Mouse (Mus musculus): Measurements from ENCODE around the gene Josd2. TPM values are rescaled to one million over a fixed set of nuclear protein-coding genes. Genes with fewer than 3 reads are reported as not detected.
A peak's percentile ranks its signal among the peaks of the same experiment; 100 is the strongest.

Josd2 gene
- total RNA-seq (2021), result 10 to 100 TPM; 71.8 to 81.4 TPM

DNA sequence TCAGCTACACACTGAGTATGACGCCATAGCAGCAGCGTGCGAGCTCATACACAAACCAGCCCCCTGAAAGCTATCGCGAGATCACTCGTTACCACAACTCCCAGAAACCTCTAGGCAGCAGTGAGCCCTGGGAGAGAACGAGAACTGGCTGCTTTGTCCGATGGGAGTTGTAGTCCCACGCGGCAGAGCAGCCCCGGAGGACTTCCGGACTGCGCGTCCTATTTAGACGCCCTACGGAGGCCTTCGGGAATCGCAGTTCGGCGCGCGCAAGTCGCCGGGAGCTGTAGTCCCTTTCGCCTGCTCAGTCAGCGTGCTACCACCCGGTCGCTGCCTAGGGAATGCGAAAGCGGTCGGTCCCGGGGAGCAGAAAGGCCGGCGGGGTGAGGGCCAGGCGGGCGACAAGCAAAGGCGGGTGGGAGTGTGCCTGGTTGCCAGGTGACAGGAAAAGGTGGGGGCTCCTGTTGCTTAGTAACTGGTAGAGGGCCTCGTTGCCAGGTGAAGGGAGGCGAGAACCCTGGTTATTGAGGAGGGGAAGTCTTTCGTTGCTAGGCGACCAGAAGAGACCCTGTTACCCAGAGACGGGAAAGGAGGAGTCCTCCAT is at the start of gene Josd2:
Gene Josd2 (plus strand): TSS at position 170 of the 601 bp plus-strand sequence.
- peak; percentile 93 for DNase-seq

DNA sequence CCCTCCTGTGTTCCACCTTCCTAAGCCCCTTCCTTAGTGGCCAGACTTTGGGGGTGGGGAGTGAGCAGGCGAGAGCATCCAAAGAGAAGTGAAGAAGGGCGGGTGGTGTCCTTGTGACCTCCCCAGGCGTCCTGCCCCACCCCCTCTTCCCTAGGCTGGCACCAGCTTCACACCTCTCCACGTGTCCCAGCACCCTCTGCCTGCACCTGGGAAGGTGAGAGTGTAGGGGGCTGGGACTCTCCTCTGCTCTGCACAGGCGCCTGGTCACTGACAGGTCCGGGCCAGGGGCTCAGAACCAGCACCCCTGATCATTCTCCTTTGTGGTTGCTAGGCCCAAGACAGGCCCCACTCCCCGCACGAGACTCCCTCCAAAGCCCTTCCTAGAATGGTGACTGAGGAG is 40.1 kb upstream of the Josd2 start:
- DNase-seq, result no peak

DNA sequence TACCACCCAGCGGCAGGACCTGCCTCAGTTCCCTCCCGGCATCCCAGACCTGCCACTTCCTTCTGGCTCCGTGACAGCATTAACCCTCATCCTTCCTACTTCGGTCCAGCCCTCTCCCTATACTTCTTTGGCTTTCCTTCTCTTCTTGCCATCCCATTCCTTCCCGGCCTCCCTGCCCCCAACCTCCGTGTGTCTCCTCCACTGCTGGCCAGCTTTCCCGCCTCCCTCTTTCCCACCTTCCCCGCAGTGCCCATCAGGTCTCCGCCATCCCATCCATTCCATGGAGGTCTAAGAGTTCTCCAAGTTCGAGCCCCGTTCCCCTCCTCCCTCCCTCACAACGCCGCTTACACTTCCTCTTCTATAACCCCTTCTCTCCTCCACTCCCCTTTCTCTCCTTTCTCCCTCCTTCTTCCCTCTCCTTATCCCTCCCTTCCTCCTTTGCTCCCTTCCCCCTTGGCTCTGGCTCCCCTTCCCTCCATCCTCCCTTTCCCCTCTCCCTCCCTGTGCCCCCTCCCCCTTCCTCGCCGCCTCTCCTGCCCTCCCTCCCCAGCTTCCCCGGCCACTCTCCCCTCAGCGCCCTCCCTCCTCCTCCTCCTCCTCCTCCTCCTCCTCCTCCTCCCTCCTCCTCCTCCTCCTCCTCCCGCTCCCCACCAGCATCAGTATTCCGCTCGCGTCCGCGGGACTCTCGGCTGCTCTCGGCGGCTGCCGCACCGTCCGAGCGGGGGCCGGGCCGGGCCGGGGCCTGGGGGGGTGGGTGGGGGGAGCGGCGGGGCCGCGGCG is 39.4 kb upstream of the Josd2 start:
- DNase-seq, result no peak

DNA sequence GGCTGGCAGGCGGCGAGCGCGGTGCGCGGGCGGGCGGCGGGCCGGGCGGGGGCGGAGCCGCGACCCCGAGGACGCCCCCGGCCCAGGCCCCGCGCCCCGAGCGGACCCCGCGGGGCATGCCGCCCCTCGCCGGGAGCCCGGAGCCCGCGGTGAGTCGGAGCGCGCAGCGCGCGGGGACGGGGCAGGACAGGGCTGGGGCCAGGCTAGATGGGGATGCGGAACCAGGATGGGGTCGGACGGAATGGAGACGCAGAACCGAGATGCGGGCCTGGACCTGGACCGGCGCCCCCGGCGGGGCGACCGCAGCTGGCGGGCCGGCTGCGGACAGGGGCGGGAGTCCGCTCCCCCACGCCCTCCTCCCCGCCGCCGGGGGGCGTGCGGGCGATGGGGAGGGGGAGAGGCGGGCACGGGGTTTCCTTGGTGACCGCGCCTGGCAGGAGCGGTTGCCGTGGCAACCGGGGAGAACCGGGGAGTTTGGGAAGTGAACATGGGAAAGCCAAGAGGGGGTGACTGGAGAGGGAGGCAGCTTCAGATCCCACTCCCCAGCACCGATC is 38.7 kb upstream of the Josd2 start, which contains the start of gene Lrrc4b:
Gene Lrrc4b (plus strand): TSS at position 51 of the 554 bp plus-strand sequence.
- no peak for DNase-seq

DNA sequence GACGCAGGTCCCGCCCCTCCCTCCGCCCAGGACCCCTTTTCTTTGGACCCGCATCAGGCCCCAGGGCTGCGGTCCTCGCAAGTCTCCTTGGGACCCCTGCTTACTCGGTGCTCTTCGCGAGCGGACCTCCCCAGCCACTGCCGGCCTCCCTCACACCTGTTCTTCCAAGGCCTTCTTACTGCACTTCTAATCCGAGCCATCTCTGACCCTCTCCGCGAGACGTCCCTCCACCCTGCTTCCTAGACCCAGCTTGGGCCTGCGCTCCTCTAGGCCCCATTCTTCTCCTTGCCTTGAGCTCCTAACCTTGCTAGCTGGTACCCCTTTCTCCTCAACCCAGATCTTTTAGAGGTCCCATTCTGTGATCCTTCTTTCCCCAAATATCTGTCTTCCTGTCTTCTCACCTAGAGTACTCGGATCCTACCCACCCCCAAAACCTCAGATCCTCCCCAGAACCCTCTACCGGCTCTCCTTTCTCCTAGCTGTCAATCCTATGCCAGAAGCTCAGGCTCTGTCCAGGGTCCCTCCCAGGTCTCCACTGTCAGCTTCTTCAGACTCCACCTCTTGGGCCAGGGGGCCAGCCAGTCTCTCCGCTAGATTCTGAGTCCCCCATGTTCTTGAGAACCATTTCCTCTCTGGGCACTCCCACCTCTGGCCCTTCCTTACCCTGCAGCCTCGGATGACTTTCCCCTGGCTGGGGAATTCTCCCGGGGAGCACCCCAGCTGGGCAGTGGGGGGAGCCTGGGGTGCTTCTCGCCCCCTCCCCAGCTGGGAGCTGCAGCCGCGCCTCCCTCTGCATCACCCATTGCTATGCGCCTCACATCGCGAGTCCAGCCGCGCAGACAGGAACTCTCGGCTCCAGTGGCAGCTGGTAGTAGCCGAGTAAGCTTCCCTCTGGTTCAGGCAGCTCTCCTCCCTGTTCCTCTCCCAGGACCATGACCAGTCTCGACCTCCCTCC is 38.0 kb upstream of the Josd2 start:
- DNase-seq, result no peak

DNA sequence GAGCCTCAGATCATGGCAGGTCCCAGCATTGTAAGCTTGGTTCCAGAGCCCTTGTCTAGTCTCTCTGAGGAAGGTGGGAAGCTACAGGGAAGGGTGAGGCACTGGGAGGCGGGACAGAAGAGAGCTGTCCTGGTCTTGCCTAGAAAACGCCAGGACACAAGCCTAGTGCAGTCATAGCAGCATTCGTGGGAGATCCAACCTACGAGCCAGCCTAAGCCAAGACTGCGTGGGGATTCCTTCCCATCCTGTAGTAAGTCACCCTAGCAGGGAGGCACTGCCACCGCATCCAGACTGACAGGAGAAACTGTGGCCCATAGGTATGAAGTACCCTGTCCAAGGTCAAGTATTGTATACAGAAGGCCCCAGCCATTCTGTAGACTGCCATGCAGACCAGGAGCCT is 35.2 kb upstream of the Josd2 start:
- no peak for DNase-seq

DNA sequence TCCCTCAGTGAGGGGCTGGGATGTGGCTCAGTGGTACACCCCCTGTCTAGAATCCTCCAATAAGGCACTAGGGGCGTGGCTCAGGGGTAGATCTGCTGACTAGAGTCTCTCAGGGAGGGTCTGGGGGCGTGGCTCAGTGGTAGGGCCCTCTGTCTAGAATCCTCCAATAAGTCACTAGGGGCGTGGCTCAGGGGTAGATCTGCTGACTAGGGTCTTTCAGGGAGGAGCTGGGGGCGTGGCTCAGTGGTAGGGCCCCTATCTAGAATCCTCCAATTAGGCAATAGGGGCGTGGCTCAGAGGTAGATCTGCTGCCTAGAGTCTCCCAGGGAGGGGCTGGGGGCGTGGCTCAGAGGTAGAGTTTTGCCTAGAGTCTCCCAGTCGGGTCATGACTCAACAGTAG is 34.4 kb upstream of the Josd2 start:
- DNase-seq, result no peak

DNA sequence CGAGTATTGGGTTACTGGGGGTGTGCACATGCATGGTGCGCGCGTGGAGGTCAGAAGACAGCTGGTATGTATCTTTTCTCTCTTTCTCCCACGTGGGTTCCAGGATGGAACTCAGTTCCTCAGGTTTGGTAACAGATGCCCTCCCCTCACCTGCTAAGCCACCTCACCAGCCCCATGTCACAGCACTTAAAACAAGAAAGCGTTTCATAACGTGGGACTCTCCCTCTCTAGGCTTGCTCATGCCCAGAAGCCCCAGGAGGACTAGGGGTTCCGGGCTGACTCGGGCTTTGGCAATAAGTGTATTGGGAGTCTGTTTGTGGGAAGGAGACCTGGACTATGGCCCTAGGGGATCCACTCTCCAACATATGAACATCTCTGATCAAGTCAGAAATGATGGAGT is 33.7 kb upstream of the Josd2 start:
- no peak for DNase-seq

DNA sequence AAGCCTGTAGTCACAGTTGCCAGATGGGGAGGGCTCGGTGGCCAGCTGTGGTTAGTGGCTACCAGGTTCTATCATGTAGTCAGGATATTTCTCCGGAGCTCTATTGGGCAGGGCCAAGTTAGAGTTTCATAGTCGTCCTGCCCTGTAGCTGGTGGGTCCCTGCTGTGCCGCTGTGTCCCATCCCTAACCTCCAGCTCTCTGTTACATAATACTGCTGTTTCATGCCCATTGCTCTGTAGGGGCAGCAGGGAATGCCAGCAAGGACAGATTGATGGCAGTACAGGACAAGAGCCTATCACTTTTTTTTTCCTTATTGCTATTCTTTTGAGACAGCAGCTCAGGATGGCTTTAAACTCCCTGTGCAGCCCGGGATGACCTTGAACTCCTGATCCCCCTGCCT is 32.0 kb upstream of the Josd2 start:
- no peak for DNase-seq

DNA sequence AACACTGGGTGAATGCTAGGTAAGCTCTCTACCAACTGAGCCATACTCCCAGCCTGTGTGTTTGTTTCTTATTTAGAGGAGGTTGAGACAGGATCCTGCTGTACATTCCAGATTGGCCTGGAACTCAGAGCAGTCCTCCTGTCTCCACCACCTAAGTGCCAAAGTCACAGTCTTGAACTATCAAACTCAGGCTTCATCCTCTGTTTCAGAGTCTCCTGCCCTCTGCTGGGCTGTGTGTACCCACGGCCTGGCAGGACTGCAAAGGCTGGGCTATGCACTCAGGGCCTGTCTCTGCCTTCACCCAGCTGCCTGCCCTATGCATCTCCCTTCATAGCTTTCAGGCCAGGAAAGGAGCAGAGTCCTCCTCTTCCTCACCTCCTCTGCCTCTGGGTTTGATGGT is 31.5 kb upstream of the Josd2 start:
- no peak for DNase-seq

DNA sequence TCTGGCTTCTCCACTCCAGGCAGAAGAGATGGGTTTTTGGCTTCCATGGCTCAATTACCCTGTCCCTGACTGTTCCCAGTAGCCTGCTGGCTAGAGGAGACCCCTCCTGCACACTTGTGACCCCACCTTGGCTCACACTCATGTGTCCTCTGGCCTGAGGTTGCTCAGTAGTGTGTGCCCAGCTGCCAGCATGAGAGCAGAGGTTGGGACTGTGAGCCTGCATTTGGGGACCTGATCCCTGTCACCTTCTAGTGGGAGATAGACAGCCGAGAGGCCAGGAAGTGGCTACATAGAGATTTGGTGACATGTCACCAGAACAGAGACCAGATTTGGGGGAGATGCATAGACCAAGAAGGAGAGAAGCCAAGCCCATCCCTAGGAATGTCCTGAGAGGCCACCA is 30.6 kb upstream of the Josd2 start:
- no peak for DNase-seq

DNA sequence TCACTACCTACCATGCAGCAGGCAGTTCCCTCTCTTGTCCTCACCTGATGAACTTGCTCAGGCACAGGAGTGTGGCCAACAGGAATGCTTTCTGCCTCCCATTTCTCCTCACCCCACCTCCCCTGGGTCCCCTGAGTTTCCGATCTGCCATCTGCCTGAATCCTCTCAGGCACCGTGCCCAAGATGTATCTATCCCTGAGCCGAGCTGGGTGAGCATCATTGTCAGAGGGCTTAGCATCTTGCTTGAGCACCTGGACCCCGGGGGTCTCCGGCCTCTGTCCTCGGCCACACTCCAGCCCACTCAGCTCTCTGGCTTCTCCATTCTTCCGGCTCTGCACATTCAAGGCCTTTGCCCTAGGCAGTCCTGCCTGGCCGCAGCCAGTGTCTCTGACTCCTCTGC is 29.8 kb upstream of the Josd2 start:
- no peak for DNase-seq

DNA sequence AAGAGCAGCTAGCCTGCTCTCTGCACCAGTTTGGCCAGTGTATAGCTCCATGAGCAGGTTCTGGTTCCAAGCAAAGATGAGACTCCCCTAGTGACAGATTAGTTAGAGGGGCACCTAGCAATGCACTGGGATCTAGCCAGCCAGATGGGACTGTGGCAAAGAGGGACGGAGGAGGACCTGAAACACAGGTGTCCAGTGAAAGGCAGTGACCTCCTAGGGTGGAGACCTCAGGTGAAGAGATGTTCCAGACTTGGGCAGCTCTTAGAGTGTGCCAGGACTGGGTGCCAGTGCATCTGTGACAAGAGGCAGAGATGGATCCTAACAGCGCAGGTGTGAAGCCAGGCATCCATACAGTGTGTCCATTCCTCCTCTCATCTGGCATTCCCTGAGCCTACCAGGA is 28.1 kb upstream of the Josd2 start:
- no peak for DNase-seq

DNA sequence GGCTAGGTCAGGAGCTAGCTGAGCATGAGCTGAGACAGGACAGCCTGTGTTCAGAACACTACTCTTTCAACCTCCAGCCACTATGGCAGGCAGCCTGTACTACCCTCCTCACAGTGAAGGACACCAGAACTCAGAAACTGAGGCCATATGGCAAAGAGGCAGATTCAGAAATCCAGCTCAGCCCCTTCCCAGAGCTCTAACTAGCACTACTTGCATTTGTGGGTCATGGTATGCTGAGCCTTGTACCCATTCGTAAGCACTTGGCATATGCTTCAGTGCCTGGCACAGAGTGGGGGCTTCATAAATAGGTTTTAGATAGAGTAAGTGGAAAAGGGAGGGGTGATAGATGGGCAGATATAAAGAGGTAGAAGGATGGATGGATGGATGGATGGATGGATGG is 27.3 kb upstream of the Josd2 start:
- no peak for DNase-seq

DNA sequence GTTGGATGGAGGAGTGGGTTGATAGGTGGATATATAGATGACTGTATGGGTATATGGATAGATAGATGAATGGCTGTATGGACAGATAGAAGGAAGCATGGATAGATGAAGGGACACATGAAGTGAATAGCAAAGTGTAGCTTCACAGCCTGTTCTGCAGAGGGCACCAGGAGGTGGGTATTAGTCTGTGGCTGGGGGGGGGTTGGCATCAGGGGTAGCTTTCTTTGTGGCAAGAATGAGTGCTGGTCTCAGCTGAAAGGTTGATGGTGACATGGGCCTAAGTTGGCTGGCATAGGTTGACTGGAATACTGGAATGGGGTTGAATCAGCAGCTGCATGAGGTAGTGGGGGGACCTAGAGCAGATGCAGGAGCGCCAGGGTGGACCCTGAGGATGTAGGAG is 26.6 kb upstream of the Josd2 start:
- no peak for DNase-seq

DNA sequence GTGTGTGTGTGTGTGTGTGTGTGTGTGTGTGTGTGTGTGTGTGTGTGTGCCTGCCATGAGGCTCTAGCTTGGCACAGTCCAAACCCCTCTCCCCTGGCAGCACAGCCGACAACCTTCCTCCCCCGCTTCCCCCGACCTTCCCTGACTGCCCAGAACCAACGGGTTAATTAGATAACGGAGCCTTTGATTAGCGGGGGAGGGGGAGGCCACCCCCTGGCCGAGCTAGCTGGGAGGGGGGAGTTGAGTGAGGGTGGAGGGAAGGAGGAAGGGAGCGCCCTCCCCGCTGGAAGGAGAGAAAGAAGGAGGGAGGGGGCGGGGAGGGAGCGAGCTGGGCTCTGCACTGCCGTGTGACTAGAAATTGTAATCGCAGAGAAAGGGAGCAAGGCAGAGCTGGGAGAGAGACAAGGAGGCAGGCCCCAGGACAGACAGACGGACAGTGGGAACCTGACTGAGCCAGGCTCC is 26.1 kb upstream of the Josd2 start:
- peak; percentile 35 for DNase-seq

DNA sequence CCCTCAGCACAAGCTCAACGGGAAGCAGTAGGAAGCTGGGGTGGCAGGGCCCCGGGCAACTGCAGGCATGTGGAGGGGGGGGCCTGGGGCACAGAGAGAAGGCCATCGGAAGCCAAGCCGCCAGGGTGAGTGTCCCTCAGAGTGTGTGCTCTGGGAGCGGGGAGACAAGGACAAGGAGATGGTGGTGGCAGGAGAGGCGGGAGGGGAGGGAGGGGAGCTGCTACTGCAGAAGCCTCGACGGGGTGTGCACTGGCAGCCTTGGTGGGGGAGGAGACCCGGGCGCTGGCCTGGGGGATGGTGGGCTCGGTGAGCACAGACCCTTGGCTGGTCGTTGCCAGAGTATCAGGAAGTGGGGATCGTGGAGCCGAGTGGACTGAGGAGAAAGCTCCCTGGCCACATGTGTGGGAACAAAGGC is 25.4 kb upstream of the Josd2 start:
- DNase-seq, result no peak

DNA sequence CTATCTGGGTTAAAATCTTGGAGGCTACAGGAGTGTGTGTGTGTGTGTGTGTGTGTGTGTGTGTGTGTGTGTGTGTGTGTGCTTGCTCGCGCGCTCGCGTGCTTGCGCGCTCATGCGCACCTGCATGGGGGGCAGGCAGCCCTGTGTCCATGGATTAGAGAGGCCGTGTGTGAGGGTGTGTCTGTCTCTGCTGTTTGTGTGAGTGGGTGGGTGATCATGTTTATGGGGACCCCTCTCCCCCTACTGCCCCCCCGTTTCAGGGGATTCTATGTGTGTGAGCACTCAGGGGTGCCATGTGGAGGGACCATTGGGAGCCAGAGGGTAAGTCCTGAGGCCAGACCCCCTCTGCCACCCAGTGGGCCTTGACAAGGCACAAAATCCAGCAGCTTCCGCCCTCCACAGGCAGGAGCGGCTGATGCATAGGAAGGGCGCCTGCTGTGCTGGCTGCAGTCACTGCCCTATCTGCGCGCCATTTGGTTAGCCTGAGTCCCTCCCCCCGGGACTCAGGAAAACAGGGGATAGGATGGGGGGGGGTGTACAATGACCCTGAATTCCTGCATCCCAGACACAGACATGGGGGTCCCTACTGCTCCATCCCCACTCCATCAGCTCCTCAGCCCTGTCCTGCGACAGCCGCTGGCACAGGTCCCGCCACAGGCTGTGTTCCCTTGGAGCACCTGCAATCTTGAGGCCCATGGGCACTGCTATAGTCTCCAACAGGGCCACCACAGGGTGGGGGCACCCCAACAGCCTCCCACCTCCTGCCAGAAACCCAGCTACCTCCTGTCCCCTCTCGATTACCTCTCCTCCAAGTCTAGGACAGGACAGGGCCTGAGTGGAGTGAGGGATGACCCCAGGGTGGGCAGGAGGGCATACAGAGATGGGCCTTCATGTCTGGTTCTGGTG is 24.3 kb upstream of the Josd2 start:
- DNase-seq, result peak; percentile 38

DNA sequence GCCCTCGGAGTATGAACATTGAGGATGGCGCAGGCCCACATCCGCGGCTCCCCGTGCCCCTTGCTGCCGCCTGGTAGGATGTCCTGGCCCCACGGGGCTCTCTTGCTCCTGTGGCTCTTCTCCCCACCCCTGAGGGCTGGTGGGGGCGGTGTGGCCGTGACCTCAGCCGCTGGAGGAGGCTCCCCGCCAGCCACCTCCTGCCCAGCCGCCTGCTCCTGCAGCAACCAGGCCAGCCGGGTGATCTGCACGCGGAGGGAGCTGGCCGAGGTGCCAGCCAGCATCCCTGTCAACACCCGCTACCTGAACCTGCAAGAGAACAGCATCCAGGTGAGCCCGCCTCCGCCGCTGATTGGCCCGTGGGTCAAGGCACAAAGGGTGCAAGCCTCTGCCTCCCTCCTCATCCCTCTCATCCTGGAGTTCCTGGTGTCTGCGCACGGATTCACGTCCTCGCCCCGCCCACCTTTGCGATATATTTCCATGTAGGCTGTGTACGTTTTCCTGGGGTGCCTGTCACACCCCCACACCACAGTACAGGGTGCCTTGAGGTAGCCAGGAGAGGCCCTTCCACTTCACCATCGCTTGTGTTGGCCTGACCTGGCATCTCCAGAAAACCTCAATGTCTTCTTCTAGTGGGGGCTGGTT is 22.8 kb upstream of the Josd2 start:
- DNase-seq, result no peak

DNA sequence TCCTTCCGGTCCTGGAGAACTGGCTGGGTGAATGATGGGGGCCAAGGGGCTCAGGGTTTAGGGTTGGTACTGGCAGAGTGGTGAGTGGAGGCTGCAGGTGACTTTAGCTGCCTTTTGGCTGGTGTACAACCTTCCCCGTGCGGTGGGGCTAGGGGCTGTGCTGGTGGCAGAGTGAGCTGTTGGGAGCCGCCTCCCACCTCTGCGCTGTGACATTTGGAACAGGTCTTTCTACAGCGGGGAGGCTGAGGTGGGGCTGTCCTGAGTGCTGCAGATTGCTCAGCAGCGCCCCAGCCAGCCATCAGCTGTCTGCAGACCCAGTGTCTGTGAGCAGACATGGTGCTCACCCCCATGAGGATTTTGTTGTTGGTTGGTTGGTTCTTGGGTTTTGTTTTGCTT is 22.3 kb upstream of the Josd2 start:
- no peak for DNase-seq

Measured in heart, postnatal 4 days (tissue).